Mouse (Mus musculus) brain, adult 2 months (tissue): ENCODE data around the gene Acsl4.
A peak's percentile ranks its signal among the peaks of the same experiment; 100 is the strongest.

Experiments
- DNase-seq: peaks from one replicate; pipeline ENCODE4 v3.0.0; 2011; ENCODE audit warnings: low read depth, low spot score

Acsl4 gene

GRCm38 (mm10) chrX:142390247-142390908, at the start of gene Acsl4:
Gene Acsl4 (minus strand): TSS chrX:142390535.
- DNase-seq = peak; percentile 93

GRCm38 (mm10) chrX:142437971-142438504, 47.7 kb upstream of the Acsl4 start:
- no peak for DNase-seq

GRCm38 (mm10) chrX:142432846-142433245, 42.5 kb upstream of the Acsl4 start:
- DNase-seq = no peak

GRCm38 (mm10) chrX:142427111-142427510, 36.8 kb upstream of the Acsl4 start:
- no peak for DNase-seq

- DNase-seq = no peak
These were observed 36.3 kb upstream of the Acsl4 start for GRCm38 (mm10) chrX:142426628-142427027.

GRCm38 (mm10) chrX:142413884-142414283, 23.5 kb upstream of the Acsl4 start:
- DNase-seq = no peak

- DNase-seq = no peak
These were observed 19.7 kb upstream of the Acsl4 start for GRCm38 (mm10) chrX:142410060-142410459.

- DNase-seq = no peak
These were observed 19.0 kb upstream of the Acsl4 start for GRCm38 (mm10) chrX:142409338-142409737.

- DNase-seq = no peak
These were observed 12.8 kb upstream of the Acsl4 start for GRCm38 (mm10) chrX:142403114-142403513.

- DNase-seq = no peak
These were observed 8.3 kb upstream of the Acsl4 start for GRCm38 (mm10) chrX:142398621-142399020.

GRCm38 (mm10) chrX:142390909-142391265, 552 bp upstream of the Acsl4 start:
- DNase-seq = no peak

- DNase-seq = no peak
These were observed 665 bp downstream of the Acsl4 start for GRCm38 (mm10) chrX:142389581-142390159.

GRCm38 (mm10) chrX:142388141-142388540, 2.2 kb downstream of the Acsl4 start:
- DNase-seq = no peak

- DNase-seq = no peak
These were observed 2.7 kb downstream of the Acsl4 start for GRCm38 (mm10) chrX:142387634-142388033.

GRCm38 (mm10) chrX:142384918-142385317, 5.4 kb downstream of the Acsl4 start:
- DNase-seq = no peak

- no peak for DNase-seq
These were observed 10.4 kb downstream of the Acsl4 start for GRCm38 (mm10) chrX:142379894-142380293.

GRCm38 (mm10) chrX:142378048-142378447, 12.3 kb downstream of the Acsl4 start:
- no peak for DNase-seq

GRCm38 (mm10) chrX:142377358-142377757, 13.0 kb downstream of the Acsl4 start:
- no peak for DNase-seq

- DNase-seq = no peak
These were observed 13.6 kb downstream of the Acsl4 start for GRCm38 (mm10) chrX:142376747-142377146.

- no peak for DNase-seq
These were observed 14.8 kb downstream of the Acsl4 start for GRCm38 (mm10) chrX:142375519-142375918.

- DNase-seq = peak; percentile 77
These were observed 17.9 kb downstream of the Acsl4 start for GRCm38 (mm10) chrX:142372393-142372792.

- no peak for DNase-seq
These were observed 20.4 kb downstream of the Acsl4 start for GRCm38 (mm10) chrX:142369935-142370334.

- DNase-seq = no peak
These were observed 26.5 kb downstream of the Acsl4 start for GRCm38 (mm10) chrX:142363882-142364281.
